Mouse (Mus musculus) MEL (cell line): Measurements from ENCODE around the gene Pgls.

ENCODE experiments used
- CTCF ChIP-seq, 3 experiments: IDR thresholded peaks in 2 of 3; conservative IDR thresholded peaks in 1 of 3; 2 replicates each; pipeline ENCODE4 v1.5.1; 2011 to 2012; ENCODE audit warnings: low read length in 3 of 3, low read depth in 2 of 3, mild to moderate bottlenecking in 2 of 3, improper control_type of control experiment in 1 of 3, inconsistent platforms in 1 of 3, mixed read lengths in 1 of 3, moderate library complexity in 1 of 3; ENCODE audit not compliant: control insufficient read depth in 1 of 3, insufficient read depth in 1 of 3, poor library complexity in 1 of 3, severe bottlenecking in 1 of 3
- GATA1 ChIP-seq: IDR thresholded peaks from 2 replicates; pipeline ENCODE4 v1.6.1; 2011; ENCODE audit warnings: low read depth, low read length, improper control_type of control experiment
- HCFC1 ChIP-seq: IDR thresholded peaks from 2 replicates; pipeline ENCODE4 v1.6.1; 2012; ENCODE audit warnings: low read depth, mild to moderate bottlenecking, inconsistent platforms, low read length, improper control_type of control experiment, moderate library complexity
- MAFK ChIP-seq: IDR thresholded peaks from 2 replicates; pipeline ENCODE4 v1.6.1; 2011; ENCODE audit warnings: low read depth, mild to moderate bottlenecking, low read length, improper control_type of control experiment, borderline replicate concordance
- MAX ChIP-seq: IDR thresholded peaks from 2 replicates; pipeline ENCODE4 v1.6.1; 2011; ENCODE audit warnings: low read length, improper control_type of control experiment
- MYC ChIP-seq: IDR thresholded peaks from 2 replicates; pipeline ENCODE4 v1.6.1; 2011; ENCODE audit warnings: low read depth, mild to moderate bottlenecking, low read length, improper control_type of control experiment, moderate library complexity
- NELFE ChIP-seq: IDR thresholded peaks from 2 replicates; pipeline ENCODE4 v1.6.1; 2011; ENCODE audit warnings: low read depth, low read length, improper control_type of control experiment
- NRF1 ChIP-seq: IDR thresholded peaks from 2 replicates; pipeline ENCODE4 v1.6.1; 2014; ENCODE audit warnings: low read depth, mild to moderate bottlenecking, inconsistent platforms, low read length, improper control_type of control experiment, moderate library complexity; ENCODE audit not compliant: poor library complexity, insufficient read depth, severe bottlenecking
- POLR2A ChIP-seq, 2 experiments: IDR thresholded peaks; 2 replicates each; pipeline ENCODE4 v1.6.1; 2011 to 2012; ENCODE audit warnings: low read length in 2 of 2, mild to moderate bottlenecking in 2 of 2, control low read depth in 1 of 2, improper control_type of control experiment in 1 of 2, low read depth in 1 of 2, moderate library complexity in 1 of 2; ENCODE audit not compliant: control insufficient read depth in 1 of 2, insufficient read depth in 1 of 2, poor library complexity in 1 of 2
- RAD21 ChIP-seq: IDR thresholded peaks from 2 replicates; pipeline ENCODE4 v1.6.1; 2011; ENCODE audit warnings: mild to moderate bottlenecking, low read depth, low read length, improper control_type of control experiment
- RCOR1 ChIP-seq: IDR thresholded peaks from 2 replicates; pipeline ENCODE4 v1.6.1; 2012; ENCODE audit warnings: low read depth, mild to moderate bottlenecking, inconsistent platforms, low read length, improper control_type of control experiment

GRCm38 (mm10) chr8:71595862-71596261 lies 3.9 kb downstream of the Pgls start:
- TF ChIP-seq HCFC1 (peak; percentile 48; the same call in 1 of the 2 replicates), CTCF (IDR thresholded peaks at IDR 0.05 in 2 of 3, conservative IDR thresholded peaks at IDR 0.05 in 1 of 3; ENCODE audit: control insufficient read depth in 1 of 3, insufficient read depth in 1 of 3, low read depth in 2 of 3, low read length in 3 of 3, poor library complexity in 1 of 3, severe bottlenecking in 1 of 3) (peak; percentile 79 to 99 (median 99)), POLR2A (IDR thresholded peaks at IDR 0.05; ENCODE audit: control insufficient read depth in 1 of 2, insufficient read depth in 1 of 2, low read depth in 1 of 2, low read length in 2 of 2, poor library complexity in 1 of 2) (no peak), RCOR1 (no peak), MYC (no peak), MAFK (no peak), NELFE (no peak), RAD21 (peak; percentile 30), NRF1 (no peak), GATA1 (no peak), MAX (no peak)
